Mouse (Mus musculus): ENCODE results near the gene Frs2.

DNA sequence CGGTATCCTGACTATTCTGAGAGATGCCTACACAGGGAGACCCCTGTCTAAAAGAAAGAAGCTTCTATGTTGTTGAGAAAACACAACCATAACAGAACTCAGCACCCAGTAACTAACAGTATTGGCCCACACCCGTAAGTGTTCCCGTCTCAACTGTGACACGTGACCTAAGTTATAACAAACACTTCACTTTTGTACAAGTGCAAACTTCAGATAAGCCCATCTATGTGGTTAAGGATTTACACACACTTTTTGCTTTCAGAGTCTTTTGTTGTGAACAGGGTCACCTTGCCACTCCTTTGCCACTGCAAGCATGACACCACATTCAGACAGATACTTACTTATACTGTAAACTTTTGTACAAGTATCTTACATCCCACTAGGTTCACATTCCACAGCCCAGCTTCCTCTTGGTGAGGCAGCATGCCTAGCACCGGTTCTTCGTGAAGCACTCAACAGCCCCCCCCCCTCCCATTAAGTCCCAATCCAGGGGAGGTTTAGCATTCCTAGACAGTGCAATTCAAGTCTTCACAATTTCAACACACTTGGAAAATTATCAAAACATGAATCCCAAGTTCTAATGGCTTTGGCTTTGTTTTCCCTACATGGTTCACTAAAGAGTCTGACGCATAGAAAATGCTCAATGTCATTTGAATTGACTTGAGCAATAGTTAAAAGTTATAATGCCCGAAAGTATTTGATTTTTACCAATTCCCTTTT, 2.6 kb downstream of the Frs2 start:
- no peak for TF ChIP-seq CTCF (IDR thresholded peaks at IDR 0.05; ENCODE audit: control insufficient read depth, insufficient read depth, low read length)
- no peak for TF ChIP-seq POLR2A (IDR thresholded peaks at IDR 0.05; ENCODE audit: borderline replicate concordance, control insufficient read depth, low read depth, low read length)
